Mouse (Mus musculus): ENCODE data around the gene 1700020D05Rik. TPM values are rescaled to one million over a fixed set of nuclear protein-coding genes. Genes with fewer than 3 reads are reported as not detected.

The 1700020D05Rik gene
- total RNA-seq (2023): 1.7 TPM

GRCm38 (mm10) chr19:5503687-5504086 lies at the start of gene 1700020D05Rik:
TSS of gene 1700020D05Rik (minus strand) at chr19:5503787.

DNA sequence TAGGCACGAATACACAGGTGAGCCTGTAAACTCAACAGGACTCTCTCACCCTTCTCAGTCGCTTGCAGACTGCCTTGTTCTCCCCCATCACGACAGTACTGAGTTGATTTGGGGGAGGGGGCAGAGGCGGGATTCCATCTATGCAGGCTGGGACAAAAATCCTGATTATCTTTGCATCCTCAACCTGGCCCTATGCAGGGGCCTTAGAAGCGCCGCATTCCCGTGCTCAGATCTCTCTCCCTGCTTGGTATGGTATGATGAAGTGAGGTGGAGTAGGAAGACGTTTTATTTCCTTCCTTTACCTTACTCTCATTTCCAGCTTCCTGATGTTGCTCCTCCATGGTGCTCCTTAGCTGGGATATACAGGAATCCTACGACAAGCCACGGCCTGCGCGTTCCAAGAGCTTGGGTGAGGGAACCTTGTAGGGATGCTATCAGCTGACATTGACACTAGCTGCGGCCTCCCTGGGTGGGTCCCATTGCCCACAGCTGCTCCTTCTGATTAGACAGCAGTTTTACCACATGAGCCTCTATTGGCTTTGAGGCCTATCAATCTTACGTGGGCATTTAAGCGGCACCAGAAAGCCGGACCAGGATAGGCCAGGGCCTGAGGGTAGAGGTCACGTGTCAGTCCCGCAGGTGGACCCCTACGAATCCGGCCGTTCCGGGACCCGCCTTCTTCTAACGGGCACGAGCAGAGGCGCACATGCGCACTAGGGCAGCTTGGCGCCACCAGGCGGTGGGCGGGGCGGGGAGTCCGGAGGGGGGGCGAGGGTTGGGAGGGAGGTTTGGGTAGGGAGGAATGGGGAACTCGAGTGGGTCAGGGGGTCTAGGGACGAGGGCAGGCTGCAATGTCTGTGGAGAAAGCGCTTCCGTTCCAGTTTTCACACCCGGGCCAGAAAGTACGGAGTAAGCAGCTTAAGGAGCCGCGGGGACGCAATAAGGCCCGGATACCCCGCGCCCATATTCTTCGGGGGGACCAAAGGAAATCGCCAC lies 6.7 kb upstream of the 1700020D05Rik start, which contains the start of gene Snx32:
Gene Snx32, minus strand, starts transcription at position 508 of the 996 bp plus-strand sequence.

GRCm38 (mm10) chr19:5490313-5490897 lies 13.2 kb downstream of the 1700020D05Rik start, which contains the start of gene Cfl1:
TSS of gene Cfl1 (plus strand) at chr19:5490455.

GRCm38 (mm10) chr19:5487768-5488550 lies 15.6 kb downstream of the 1700020D05Rik start, which contains the start of gene Mus81:
TSS of gene Mus81 (minus strand) at chr19:5488402.

DNA sequence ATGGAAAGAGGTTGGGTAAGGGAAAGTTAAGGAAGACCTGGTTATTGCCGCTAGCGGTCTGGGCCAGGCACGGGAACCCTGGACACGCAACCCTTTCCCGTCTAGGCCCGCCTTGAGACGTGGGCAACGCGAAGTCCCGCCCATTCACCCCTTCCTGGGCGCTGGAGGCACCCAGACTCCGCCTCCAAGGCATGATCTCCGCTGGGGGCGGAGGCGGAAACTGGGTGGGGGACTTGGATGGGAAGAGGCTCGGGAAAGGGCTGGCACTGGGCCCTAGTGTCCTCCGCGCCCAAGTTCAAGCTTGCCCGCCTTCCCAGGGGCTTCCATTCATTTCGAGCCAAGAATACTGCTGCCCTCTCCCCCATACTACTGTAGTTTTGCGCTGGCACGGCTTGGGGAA lies 29.9 kb downstream of the 1700020D05Rik start, which contains the start of gene Efemp2:
Gene Efemp2, plus strand, starts transcription at position 235 of the 400 bp plus-strand sequence.

GRCm38 (mm10) chr19:5468374-5468773 lies 35.2 kb downstream of the 1700020D05Rik start, which contains the start of gene Ctsw:
TSS of gene Ctsw (minus strand) at chr19:5468507.

DNA sequence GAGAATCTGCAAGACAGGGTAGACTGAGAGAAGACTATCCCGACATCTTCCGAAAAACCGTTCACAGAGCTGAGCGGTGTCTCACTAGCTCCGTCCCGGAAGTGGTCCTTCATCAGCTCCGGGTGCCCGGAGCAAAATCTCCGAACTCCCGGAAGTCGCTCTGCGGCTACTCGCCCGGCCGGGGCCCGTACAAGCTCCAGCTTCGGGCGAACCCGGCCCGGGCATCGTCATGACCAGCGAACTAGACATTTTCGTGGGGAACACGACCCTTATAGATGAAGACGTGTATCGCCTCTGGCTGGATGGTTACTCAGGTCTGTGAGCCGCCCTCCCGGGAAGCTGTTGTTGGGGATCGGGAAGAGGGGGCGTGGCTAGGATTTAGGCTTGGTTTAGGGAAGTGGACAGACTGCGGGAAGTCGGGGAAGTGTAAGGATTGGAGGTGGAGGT lies 43.1 kb downstream of the 1700020D05Rik start, which contains the start of gene Fibp:
Gene Fibp, plus strand, starts transcription at position 151 of the 447 bp plus-strand sequence.

DNA sequence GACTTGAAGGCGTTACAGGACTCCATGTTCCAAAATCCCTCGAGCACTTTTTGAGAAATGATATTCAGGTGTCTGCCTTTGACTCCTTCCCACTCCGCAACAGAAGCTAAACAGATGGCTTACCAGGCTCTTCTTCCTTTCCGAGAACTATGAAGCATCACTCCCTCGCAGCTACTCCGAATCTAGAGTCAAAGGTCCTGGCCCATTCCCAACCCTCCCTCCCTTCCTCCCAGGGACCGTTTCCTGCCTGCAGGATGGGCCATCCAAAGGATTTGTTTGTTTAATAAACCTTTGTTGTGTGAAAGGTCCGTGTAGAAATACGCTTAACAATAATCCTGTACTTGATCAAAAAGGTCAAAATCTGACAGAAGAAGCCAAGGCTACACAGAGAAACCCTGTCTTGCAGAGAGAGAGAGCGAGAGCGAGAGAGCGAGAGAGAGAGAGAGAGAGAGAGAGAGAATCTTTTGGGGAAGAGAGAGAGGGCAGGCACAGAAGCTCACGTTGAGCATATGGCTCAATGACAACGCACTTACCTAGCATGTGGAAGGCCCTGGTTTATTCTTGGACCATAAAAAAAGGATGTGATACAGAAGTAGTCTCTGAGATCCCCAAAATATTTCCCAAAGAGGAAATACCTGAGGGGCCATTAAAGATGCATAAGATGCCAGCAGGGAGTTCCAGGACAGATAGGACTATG lies 45.7 kb downstream of the 1700020D05Rik start, which contains the start of gene Ccdc85b:
Gene Ccdc85b, minus strand, starts transcription at position 149 of the 697 bp plus-strand sequence.

Other genes with a start within 250 kb of the 1700020D05Rik start
- gene Pacs1, start 230.7 kb downstream of the 1700020D05Rik start, total RNA-seq (2023): 95.0 TPM
- 240 TPM for gene Sf3b2, start 208.3 kb downstream of the 1700020D05Rik start, total RNA-seq (2023)
- gene Gal3st3, start 205.5 kb downstream of the 1700020D05Rik start, total RNA-seq (2023): not detected
- gene Catsper1, start 168.0 kb downstream of the 1700020D05Rik start, total RNA-seq (2023): not detected
- not detected for gene Cst6, start 154.2 kb downstream of the 1700020D05Rik start, total RNA-seq (2023)
- 34.6 TPM for gene Eif1ad, start 137.0 kb downstream of the 1700020D05Rik start, total RNA-seq (2023)
- 108 TPM for gene Banf1, start 136.6 kb downstream of the 1700020D05Rik start, total RNA-seq (2023)
- gene Sart1, start 115.1 kb downstream of the 1700020D05Rik start, total RNA-seq (2023): 167 TPM
- gene Tsga10ip, start 101.3 kb downstream of the 1700020D05Rik start, total RNA-seq (2023): 0.86 TPM
- 162 TPM for gene Drap1, start 78.8 kb downstream of the 1700020D05Rik start, total RNA-seq (2023)
- gene AI837181, start 78.6 kb downstream of the 1700020D05Rik start, total RNA-seq (2023): 50.8 TPM
- gene Fosl1, start 56.2 kb downstream of the 1700020D05Rik start, total RNA-seq (2023): 1.4 TPM
- gene Ccdc85b, start 45.9 kb downstream of the 1700020D05Rik start, total RNA-seq (2023): 7.1 TPM
- 91.2 TPM for gene Fibp, start 43.2 kb downstream of the 1700020D05Rik start, total RNA-seq (2023)
- gene Ctsw, start 35.3 kb downstream of the 1700020D05Rik start, total RNA-seq (2023): 223 TPM
- 1.4 TPM for gene Efemp2, start 29.8 kb downstream of the 1700020D05Rik start, total RNA-seq (2023)
- 41.4 TPM for gene Mus81, start 15.4 kb downstream of the 1700020D05Rik start, total RNA-seq (2023)
- gene Cfl1, start 13.3 kb downstream of the 1700020D05Rik start, total RNA-seq (2023): 1,395 TPM
- gene Snx32, start 6.8 kb upstream of the 1700020D05Rik start, total RNA-seq (2023): 8.0 TPM
- gene Ovol1, start 56.9 kb upstream of the 1700020D05Rik start, total RNA-seq (2023): not detected
- 20.0 TPM for gene Ap5b1, start 64.2 kb upstream of the 1700020D05Rik start, total RNA-seq (2023)
- 92.9 TPM for gene Rnaseh2c, start 98.1 kb upstream of the 1700020D05Rik start, total RNA-seq (2023)
- 137 TPM for gene Kat5, start 106.5 kb upstream of the 1700020D05Rik start, total RNA-seq (2023)
- 118 TPM for gene Rela, start 133.7 kb upstream of the 1700020D05Rik start, total RNA-seq (2023)
- gene Sipa1, start 159.9 kb upstream of the 1700020D05Rik start, total RNA-seq (2023): 184 TPM
- gene Map3k11, start 185.0 kb upstream of the 1700020D05Rik start, total RNA-seq (2023): 53.9 TPM
- gene Pcnx3, start 185.1 kb upstream of the 1700020D05Rik start, total RNA-seq (2023): 165 TPM
- not detected for gene Kcnk7, start 200.6 kb upstream of the 1700020D05Rik start, total RNA-seq (2023)
- 24.1 TPM for gene Ehbp1l1, start 222.5 kb upstream of the 1700020D05Rik start, total RNA-seq (2023)
- gene Fam89b, start 225.9 kb upstream of the 1700020D05Rik start, total RNA-seq (2023): 25.9 TPM
- not detected for gene Ltbp3, start 237.1 kb upstream of the 1700020D05Rik start, total RNA-seq (2023)